Mouse (Mus musculus) inflammation-experienced regulatory T-cells, adult 6 months (primary cell): ENCODE data around the gene Socs2. TPM values are rescaled to one million over a fixed set of nuclear protein-coding genes. Genes with fewer than 3 reads are reported as not detected.

Experiments used
- ATAC-seq: one replicate; pipeline ENCODE4 v1.8.0; 2017
- polyA plus RNA-seq, 3 experiments: library from polyadenylated mRNA; unstranded; fragments of 100-300 nt; shearing (Covaris generic); gene quantifications; one replicate each; pipeline ENCODE4 v1.2.1; 2017

Gene Socs2
- polyA plus RNA-seq, 3 experiments from 2014 or later = 27.9 to 49.8 (median 37.4) TPM

DNA sequence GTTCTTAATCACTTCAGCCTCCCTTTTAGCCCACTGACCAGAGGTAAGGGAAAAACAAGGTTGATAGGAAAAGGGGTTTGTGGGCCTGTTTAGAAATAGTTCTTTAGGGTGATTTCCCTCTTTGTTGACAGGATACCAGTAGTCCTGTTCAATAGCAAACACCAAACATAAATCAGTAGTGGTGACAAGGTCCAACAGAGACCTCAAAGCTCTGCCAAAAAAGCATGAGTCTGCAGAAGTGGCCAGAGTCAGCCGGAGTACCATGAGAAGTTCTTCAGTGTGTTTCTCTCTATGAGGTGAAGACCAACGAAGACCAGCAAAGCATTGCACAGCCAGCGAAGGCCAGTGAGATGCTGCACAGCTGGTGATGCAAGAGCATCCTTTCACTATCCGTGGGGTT is 76.3 kb downstream of the Socs2 start:
- no peak for ATAC-seq

DNA sequence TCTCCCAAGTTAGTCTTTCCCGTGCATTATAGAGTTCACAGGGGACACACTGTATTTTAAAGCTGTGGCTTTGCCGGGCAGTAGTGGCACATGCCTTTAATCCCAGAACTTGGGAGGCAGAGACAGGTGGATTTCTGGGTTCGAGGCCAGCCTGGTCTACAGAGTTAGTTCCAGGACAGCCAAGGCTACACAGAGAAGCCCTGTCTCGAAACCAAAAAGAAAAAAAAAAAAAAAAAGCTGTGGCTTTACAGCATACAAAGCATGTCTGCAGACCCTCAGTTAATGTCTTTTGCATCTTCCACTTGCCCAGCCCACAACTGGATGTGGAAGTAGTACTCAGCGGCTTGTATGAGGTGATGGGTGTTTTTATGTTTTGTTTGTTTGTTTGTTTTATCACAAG is 79.4 kb downstream of the Socs2 start:
- no peak for ATAC-seq

DNA sequence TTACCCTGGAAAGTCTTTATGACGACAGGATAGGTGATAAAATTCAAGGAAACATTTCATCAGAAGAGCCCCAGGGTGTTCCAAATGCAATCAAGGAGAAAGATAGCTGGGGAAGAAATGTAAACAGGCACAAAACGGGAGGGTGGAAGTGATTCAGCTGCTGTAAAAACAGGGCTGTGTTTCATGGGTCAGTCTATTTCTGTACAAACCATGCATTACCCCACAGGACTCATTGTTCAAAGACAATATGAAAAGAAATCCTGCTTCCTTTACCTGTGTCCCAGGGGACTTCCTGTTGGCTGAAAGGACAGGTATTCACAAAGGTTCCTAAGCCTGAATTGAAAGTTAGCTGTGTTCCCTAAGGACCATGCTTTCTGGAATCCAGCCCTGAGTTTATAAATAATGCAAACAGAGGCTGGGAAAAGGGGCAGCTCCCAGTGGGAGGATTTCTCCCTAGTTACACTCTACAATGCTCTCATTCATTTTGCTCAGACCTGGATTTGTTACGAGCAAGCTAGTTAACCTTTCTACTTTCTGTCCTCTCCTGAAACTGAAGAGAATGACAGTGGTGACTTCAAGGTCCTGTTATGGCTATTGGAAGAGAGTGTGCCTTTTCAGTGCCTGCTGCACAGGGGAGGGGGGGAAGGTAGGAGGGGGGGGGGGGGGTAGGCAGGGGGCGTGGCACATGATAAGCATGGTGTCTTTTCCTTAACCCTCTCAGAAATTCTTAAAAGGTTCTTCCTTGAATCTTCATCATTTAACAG is 80.0 kb downstream of the Socs2 start:
- no peak for ATAC-seq

Other genes with a start within 250 kb of the Socs2 start
- 10 to 100 TPM; 20.8 to 32.2 (median 28.9) TPM for gene Cradd, start 93.0 kb downstream of the Socs2 start, polyA plus RNA-seq
- 100 to 1,000 TPM; 164 to 240 (median 184) TPM for gene Mrpl42, start 84.8 kb upstream of the Socs2 start, polyA plus RNA-seq
- 100 to 1,000 TPM; 280 to 438 (median 366) TPM for gene Ube2n, start 98.0 kb upstream of the Socs2 start, polyA plus RNA-seq
- 10 to 100 TPM in 2 of 3 experiments, 1 to 10 TPM in 1; 9.7 to 17.0 (median 12.9) TPM for gene Nudt4, start 147.0 kb upstream of the Socs2 start, polyA plus RNA-seq